Mouse (Mus musculus): ENCODE data around the gene Mt2. TPM values are rescaled to one million over a fixed set of nuclear protein-coding genes. Genes with fewer than 3 reads are reported as not detected.
A peak's percentile ranks its signal among the peaks of the same experiment; 100 is the strongest.
"Not testable (repeated sequence)": the region's sequence is repeated elsewhere in the genome, so short reads cannot be mapped to it uniquely, and the experiment has no call there.

Mt2 gene
- polyA plus RNA-seq (2015; fragmentation: Nextera tagmentation; extraction: Ambion mirVana): 21.4 and 24.6 TPM in 2 replicates

DNA sequence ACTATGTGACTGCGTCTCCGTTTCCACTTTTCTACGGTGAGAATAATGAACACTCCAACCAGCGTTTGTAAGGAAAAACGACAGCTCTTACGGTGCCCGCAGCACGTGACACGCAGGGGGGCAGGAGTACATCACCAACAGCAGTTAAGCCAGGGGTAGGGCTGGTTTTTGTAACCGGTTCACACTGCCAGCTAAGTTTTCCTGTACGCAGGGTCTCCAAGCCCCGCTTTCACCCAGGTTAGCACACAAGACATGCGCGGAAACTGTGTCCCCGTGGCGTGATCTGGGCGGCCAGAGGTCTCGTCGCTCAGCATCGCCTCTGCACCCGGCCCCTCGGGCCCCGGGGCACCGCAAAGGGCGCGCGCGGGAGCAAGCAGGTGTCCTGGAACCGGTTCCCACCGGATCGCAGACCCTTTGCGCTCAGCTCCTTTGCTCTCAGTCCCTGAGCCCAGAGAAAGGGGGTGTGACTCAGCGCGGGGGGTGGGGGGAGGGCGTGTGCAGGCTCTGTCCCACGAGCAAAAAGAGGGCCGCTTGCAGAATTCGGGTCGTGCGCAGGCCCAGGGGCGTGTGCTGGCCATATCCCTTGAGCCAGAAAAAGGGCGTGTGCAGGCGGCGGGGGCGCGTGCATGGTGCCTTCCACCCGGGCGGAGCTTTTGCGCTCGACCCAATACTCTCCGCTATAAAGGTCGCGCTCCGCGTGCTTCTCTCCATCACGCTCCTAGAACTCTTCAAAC lies at the start of gene Mt2:
Mt2 (plus strand) TSS at position 590 of the 734 bp plus-strand sequence.
- Histone ChIP-seq H3K27ac (replicated peaks) (no peak within 1 kb of the TSS), H3K27me3 (peaks cover 66% of the 10 kb centered on the region)
- WGBS: under 1% methylated on average over 54 of the region's 56 CpGs

GRCm38 (mm10) chr8:94122711-94123468 lies 49.6 kb upstream of the Mt2 start:
- Histone ChIP-seq H3K36me3 (no peaks in the 10 kb centered on the region), H3K4me3 (no peak overlapping the region), H3K4me2 (no peak overlapping the region), H3K4me1 (replicated peaks) (peaks cover 15% of the 10 kb centered on the region), H3K9me3 (no peaks in the 10 kb centered on the region), H3K27ac (replicated peaks) (no peak overlapping the region), H3K9ac (no peak overlapping the region), H3K27me3 (no peaks in the 10 kb centered on the region)
- no peak for ATAC-seq (ENCODE audit: low FRiP score, low read depth)
- WGBS: 51% methylated on average over 8 of the region's 8 CpGs

More for the DNA sequence above, at the start of gene Mt2:
- peak within 1 kb of the TSS; percentile 33 for H3K9ac ChIP-seq
- peaks cover 21% of the 10 kb centered on the region for H3K4me1 ChIP-seq (replicated peaks)
- H3K36me3 ChIP-seq: no peaks in the 10 kb centered on the region
- peak; percentile 43 for ATAC-seq (ENCODE audit: low FRiP score, low read depth)
- peak within 1 kb of the TSS; percentile 48 for H3K4me3 ChIP-seq
- H3K9me3 ChIP-seq: no peaks in the 10 kb centered on the region
- H3K4me2 ChIP-seq: peak within 1 kb of the TSS; percentile 89

DNA sequence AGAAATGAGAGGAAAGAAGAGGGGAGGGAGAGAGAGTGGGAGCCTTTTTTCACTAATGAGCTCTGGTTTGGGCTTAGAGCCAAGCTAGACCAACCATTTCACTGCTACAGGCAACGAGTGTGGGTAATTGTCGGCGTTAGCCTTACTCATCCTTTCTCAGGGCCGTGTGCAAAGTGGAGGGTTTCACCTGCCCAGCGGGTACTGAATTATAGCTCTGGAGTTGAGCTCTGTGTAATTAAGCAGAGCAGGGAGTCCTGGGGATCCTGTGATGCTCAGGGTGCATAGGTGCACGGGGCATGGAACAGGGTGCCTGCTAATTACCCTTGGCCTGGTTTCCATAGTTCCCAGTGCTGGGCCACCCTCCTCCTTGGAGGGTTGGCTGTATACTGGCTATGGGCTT lies 44.8 kb upstream of the Mt2 start:
- H3K4me1 ChIP-seq (replicated peaks): 0 out of 2 replicates have a peak, but pooled peaks cover 5% of the 10 kb centered on the region
- no peak overlapping the region for H3K27ac ChIP-seq (replicated peaks)
- H3K4me2 ChIP-seq: no peak overlapping the region
- H3K4me3 ChIP-seq: no peak overlapping the region
- H3K36me3 ChIP-seq: no peaks in the 10 kb centered on the region
- H3K9ac ChIP-seq: no peak overlapping the region
- H3K9me3 ChIP-seq: no peaks in the 10 kb centered on the region
- 55% methylated on average over 6 of the region's 6 CpGs for WGBS
- ATAC-seq (ENCODE audit: low FRiP score, low read depth): peak; percentile 34; the same call in 1 of the 2 replicates
- no peaks in the 10 kb centered on the region for H3K27me3 ChIP-seq

- ATAC-seq (ENCODE audit: low FRiP score, low read depth): no peak
- H3K27ac ChIP-seq (replicated peaks): no peak overlapping the region
- H3K4me2 ChIP-seq: no peak overlapping the region
- 61% methylated on average over 6 of the region's 6 CpGs for WGBS
- no peak overlapping the region for H3K4me3 ChIP-seq
- H3K9ac ChIP-seq: no peak overlapping the region
- H3K36me3 ChIP-seq: no peaks in the 10 kb centered on the region
- 0 out of 2 replicates have a peak, but pooled peaks cover 5% of the 10 kb centered on the region for H3K4me1 ChIP-seq (replicated peaks)
- no peaks in the 10 kb centered on the region for H3K27me3 ChIP-seq
- no peaks in the 10 kb centered on the region for H3K9me3 ChIP-seq
These were observed 43.2 kb upstream of the Mt2 start for GRCm38 (mm10) chr8:94129133-94129789.

DNA sequence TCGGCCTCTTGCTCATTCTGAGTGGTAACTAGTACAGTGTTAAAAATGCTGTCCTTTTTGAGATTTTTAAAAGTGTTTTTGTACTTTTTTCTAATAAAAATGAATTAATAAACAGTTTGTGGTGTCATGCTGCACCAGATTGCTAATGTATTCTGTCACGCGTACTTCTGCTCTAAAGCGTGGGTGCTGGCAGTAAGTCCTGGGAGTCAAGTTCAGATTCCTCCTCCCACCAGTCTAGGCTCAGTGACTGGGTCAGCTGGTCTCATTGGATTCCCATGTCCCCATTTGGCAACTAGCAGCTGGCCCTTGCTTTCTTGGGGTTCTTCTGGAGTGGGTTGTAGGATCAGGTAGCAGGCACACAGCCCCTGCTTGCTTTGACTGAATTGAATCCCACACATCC lies 42.3 kb upstream of the Mt2 start:
- Histone ChIP-seq H3K27me3 (no peaks in the 10 kb centered on the region), H3K4me1 (replicated peaks) (0 out of 2 replicates have a peak, but pooled peaks cover 5% of the 10 kb centered on the region), H3K9me3 (no peaks in the 10 kb centered on the region), H3K9ac (no peak overlapping the region), H3K4me2 (no peak overlapping the region), H3K4me3 (no peak overlapping the region), H3K27ac (replicated peaks) (no peak overlapping the region), H3K36me3 (no peaks in the 10 kb centered on the region)
- ATAC-seq (ENCODE audit: low FRiP score, low read depth): no peak
- 93% methylated on average over 4 of the region's 4 CpGs for WGBS

DNA sequence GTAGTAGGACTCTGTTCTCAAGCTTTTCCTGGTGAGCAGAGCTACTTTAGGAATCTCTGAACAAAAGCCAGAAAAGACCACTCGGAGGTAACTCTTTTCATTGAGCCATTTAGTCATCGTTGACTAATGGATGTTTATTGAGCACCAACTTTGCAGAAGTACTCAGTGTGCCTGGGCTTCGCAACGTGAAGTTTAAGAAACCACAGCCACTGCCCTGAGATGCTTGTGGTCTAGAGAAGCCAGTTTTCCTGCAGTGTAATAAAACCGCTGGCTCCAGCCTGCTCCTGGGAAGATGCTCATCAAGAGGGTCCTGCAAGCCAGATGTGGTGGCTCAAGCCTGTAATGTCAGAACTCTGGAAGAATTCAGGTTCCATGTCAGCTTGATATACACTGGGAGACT lies 40.4 kb upstream of the Mt2 start:
- H3K4me3 ChIP-seq: no peak overlapping the region
- 0 out of 2 replicates have a peak, but pooled peaks cover 5% of the 10 kb centered on the region for H3K4me1 ChIP-seq (replicated peaks)
- no peak overlapping the region for H3K9ac ChIP-seq
- H3K27me3 ChIP-seq: no peaks in the 10 kb centered on the region
- H3K27ac ChIP-seq (replicated peaks): no peak overlapping the region
- no peak overlapping the region for H3K4me2 ChIP-seq
- no peaks in the 10 kb centered on the region for H3K36me3 ChIP-seq
- 82% methylated on average over 5 of the region's 5 CpGs for WGBS
- H3K9me3 ChIP-seq: no peaks in the 10 kb centered on the region
- ATAC-seq (ENCODE audit: low FRiP score, low read depth): no peak

DNA sequence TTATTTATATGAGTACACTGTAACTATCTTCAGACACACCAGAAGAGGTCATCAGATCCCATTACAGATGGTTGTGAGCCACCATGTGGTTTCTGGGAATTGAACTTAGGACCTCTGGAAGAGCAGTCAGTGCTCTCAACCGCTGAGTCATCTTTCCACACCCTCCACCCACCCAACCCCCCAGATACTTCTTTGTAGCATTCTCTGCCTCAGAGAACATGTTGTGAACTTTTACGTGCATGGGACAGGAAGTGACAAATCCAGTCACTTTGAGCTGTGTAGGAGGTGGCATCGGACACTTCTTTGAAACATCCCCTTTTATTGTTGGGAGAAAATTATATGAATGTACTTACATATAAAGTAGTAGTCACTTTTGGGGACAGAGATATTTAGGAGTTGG lies 37.9 kb upstream of the Mt2 start:
- 79% methylated on average over 3 of the region's 3 CpGs for WGBS
- not testable (repeated sequence) for ATAC-seq (ENCODE audit: low FRiP score, low read depth); H3K4me2 ChIP-seq

GRCm38 (mm10) chr8:94135556-94135955 lies 36.9 kb upstream of the Mt2 start:
- H3K9ac ChIP-seq: no peak overlapping the region
- H3K27me3 ChIP-seq: no peaks in the 10 kb centered on the region
- no peak overlapping the region for H3K4me2 ChIP-seq
- no peaks in the 10 kb centered on the region for H3K36me3 ChIP-seq
- no peak overlapping the region for H3K27ac ChIP-seq (replicated peaks)
- no peak overlapping the region for H3K4me3 ChIP-seq
- no peaks in the 10 kb centered on the region for H3K9me3 ChIP-seq
- 93% methylated on average over 6 of the region's 6 CpGs for WGBS
- no peak for ATAC-seq (ENCODE audit: low FRiP score, low read depth)
- no peaks in the 10 kb centered on the region for H3K4me1 ChIP-seq (replicated peaks)

More for the DNA sequence above, 37.9 kb upstream of the Mt2 start:
- not testable (repeated sequence) for H3K9me3 ChIP-seq; H3K27me3 ChIP-seq; H3K36me3 ChIP-seq; H3K27ac ChIP-seq (replicated peaks); H3K4me1 ChIP-seq (replicated peaks); H3K4me3 ChIP-seq; H3K9ac ChIP-seq

- no peak overlapping the region for H3K4me2 ChIP-seq
- no peaks in the 10 kb centered on the region for H3K9me3 ChIP-seq
- H3K9ac ChIP-seq: no peak overlapping the region
- 82% methylated on average over 7 of the region's 7 CpGs for WGBS
- no peak overlapping the region for H3K4me3 ChIP-seq
- ATAC-seq (ENCODE audit: low FRiP score, low read depth): no peak
- H3K4me1 ChIP-seq (replicated peaks): no peaks in the 10 kb centered on the region
- no peak overlapping the region for H3K27ac ChIP-seq (replicated peaks)
- no peaks in the 10 kb centered on the region for H3K27me3 ChIP-seq
- H3K36me3 ChIP-seq: no peaks in the 10 kb centered on the region
These were observed 36.3 kb upstream of the Mt2 start for GRCm38 (mm10) chr8:94136192-94136591.

DNA sequence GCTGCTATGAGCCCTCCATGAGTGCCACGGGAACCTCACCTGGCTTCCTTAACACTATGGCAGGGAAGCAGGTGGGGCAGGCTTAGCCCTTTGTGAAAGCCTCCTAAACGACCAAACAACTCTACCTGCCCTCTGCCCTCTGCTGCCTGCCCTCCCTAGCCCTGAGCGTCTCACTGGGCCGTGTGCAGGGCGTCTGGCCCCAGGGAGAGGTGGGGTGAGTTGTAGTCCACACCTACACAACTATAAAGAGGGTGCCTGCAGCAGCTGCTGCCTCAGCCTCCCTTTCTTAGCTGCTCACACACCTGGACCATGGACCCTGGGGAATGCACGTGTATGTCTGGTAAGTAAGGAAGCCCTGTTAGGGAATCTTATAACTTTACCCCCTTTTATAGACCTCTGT lies 35.5 kb upstream of the Mt2 start, which contains the start of gene Mt4:
Mt4 (plus strand) TSS at position 265 of the 400 bp plus-strand sequence.
- 61% methylated on average over 6 of the region's 6 CpGs for WGBS

DNA sequence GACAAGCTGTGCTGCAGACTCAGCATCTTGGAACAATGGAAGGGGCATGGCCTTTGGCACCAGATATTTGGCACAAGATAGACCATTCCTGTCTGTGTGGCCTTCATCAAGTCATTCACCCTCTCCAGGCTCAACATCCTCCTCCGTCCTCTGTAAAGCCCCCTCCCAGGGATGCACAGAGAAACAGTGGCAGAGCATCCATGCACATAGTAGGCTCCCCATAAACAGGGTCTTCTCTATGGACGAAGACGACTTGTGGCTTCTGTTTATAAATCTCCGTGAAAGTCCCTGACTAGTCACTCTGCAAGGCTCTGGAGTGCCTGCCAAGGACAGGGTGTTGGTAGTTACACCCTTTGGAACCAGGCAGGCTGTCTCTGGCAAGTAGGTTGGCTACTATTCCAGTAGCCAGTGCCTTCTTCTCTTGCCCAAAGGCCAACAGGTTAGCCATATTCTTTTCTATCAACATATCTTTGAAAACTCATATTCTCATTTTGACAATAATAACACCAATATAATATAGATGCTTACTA lies 32.1 kb upstream of the Mt2 start:
- Histone ChIP-seq H3K27me3 (no peaks in the 10 kb centered on the region), H3K4me3 (no peak overlapping the region), H3K36me3 (no peaks in the 10 kb centered on the region), H3K27ac (replicated peaks) (no peak overlapping the region), H3K4me2 (no peak overlapping the region), H3K4me1 (replicated peaks) (no peaks in the 10 kb centered on the region), H3K9me3 (no peaks in the 10 kb centered on the region), H3K9ac (no peak overlapping the region)
- no peak for ATAC-seq (ENCODE audit: low FRiP score, low read depth)
- WGBS: 83% methylated on average over 4 of the region's 4 CpGs

More for the DNA sequence above, 35.5 kb upstream of the Mt2 start, which contains the start of gene Mt4:
- Histone ChIP-seq H3K27ac (replicated peaks) (no peak within 1 kb of the TSS), H3K27me3 (no peaks in the 10 kb centered on the region), H3K36me3 (no peaks in the 10 kb centered on the region), H3K4me2 (no peak within 1 kb of the TSS), H3K4me1 (replicated peaks) (no peaks in the 10 kb centered on the region), H3K4me3 (no peak within 1 kb of the TSS), H3K9ac (no peak within 1 kb of the TSS), H3K9me3 (no peaks in the 10 kb centered on the region)
- no peak for ATAC-seq (ENCODE audit: low FRiP score, low read depth)

All from hindbrain, embryonic 15.5 days (tissue).